ENCODE assay signal across 29 mouse cellular contexts in genomic region chr9:85767255-85767654, GRCm38 (mm10). TPM values are rescaled to one million over a fixed set of nuclear protein-coding genes. Genes with fewer than 3 reads are reported as not detected.
DNase-seq lines count a peak whose midpoint lies in the region; ATAC-seq and TF ChIP-seq lines count a peak whose summit lies in the region.
"Had no signal": no experiment of that assay in that cellular context is flagged by ENCODE, and none has a peak within 500 bp of the region (broad histone marks: within the 10 kb centered on the region; RNA-seq: fewer than 3 reads in every experiment).

No protein-coding gene starts in this region.

- H3K9me3 ChIP-seq in midbrain, embryonic 13.5 days: no peaks in the 10 kb centered on the region
- no peaks in the 10 kb centered on the region for H3K9me3 ChIP-seq in midbrain, embryonic 16.5 days (replicated peaks; ENCODE audit: control insufficient read depth, low read length, poor library complexity, severe bottlenecking)
- no peaks in the 10 kb centered on the region for H3K9me3 ChIP-seq in hindbrain, embryonic 16.5 days (ENCODE audit: control insufficient read depth, low read length)
- H3K9me3 ChIP-seq: embryonic facial prominence, embryonic 12.5 days; forebrain, embryonic 10.5 days; forebrain, embryonic 15.5 days; heart, embryonic 12.5 days; kidney, embryonic 15.5 days; limb, embryonic 13.5 days; lung, embryonic 15.5 days; midbrain, embryonic 12.5 days had no signal

- H3K4me2 ChIP-seq in midbrain, embryonic 13.5 days (replicated peaks): no peak overlapping the region
- H3K4me2 ChIP-seq in midbrain, embryonic 16.5 days (ENCODE audit: low read length): no peak overlapping the region
- no peak overlapping the region for H3K4me2 ChIP-seq in hindbrain, embryonic 16.5 days (ENCODE audit: low read length)
- H3K4me2 ChIP-seq: embryonic facial prominence, embryonic 12.5 days; forebrain, embryonic 15.5 days; heart, embryonic 12.5 days; kidney, embryonic 15.5 days; limb, embryonic 13.5 days; liver, embryonic 11.5 days; lung, embryonic 15.5 days; midbrain, embryonic 12.5 days had no signal

- no peak overlapping the region for H3K27ac ChIP-seq in midbrain, embryonic 13.5 days
- no peak overlapping the region for H3K27ac ChIP-seq in midbrain, embryonic 16.5 days (ENCODE audit: low read length)
- no peak overlapping the region for H3K27ac ChIP-seq in hindbrain, embryonic 16.5 days (ENCODE audit: low read depth, low read length)
- H3K27ac ChIP-seq: embryonic facial prominence, embryonic 12.5 days; forebrain, embryonic 10.5 days; forebrain, embryonic 15.5 days; gastrocnemius, adult 2 months; heart, adult 2 months; kidney, embryonic 15.5 days; layer of hippocampus, adult 2 months; limb, embryonic 13.5 days; lung, embryonic 15.5 days; midbrain, embryonic 12.5 days had no signal

- peak; percentile 83 for DNase-seq in MN1 (ENCODE audit: low spot score)
- DNase-seq in brain, embryonic 14.5 days (ENCODE audit: low read depth): peak; percentile 64
- DNase-seq in cerebellum, postnatal 14 days: no peak
- DNase-seq: adrenal gland, adult 2 months; adrenal gland, postnatal 36 days; cerebellum, adult 2 months; cerebellum, postnatal 25 days; gastrocnemius, adult 2 months; heart, adult 2 months; heart, postnatal 4 days; kidney, adult 11 months; kidney, postnatal 25 days; right cerebral cortex, postnatal 14 days had no signal

- no peak overlapping the region for H3K9ac ChIP-seq in midbrain, embryonic 13.5 days (replicated peaks)
- no peak overlapping the region for H3K9ac ChIP-seq in midbrain, embryonic 16.5 days (ENCODE audit: low read depth, low read length)
- H3K9ac ChIP-seq in hindbrain, embryonic 16.5 days (ENCODE audit: low read depth, low read length): no peak overlapping the region
- H3K9ac ChIP-seq: embryonic facial prominence, embryonic 12.5 days; forebrain, embryonic 15.5 days; heart, embryonic 12.5 days; kidney, embryonic 15.5 days; limb, embryonic 13.5 days; lung, embryonic 15.5 days; midbrain, embryonic 12.5 days had no signal

- no peak for TF ChIP-seq POLR2A in brain, embryonic 14.5 days (IDR thresholded peaks at IDR 0.05; ENCODE audit: borderline replicate concordance, extremely low read depth, insufficient read depth, insufficient read length, poor library complexity, severe bottlenecking)

- no peaks in the 10 kb centered on the region for H3K27me3 ChIP-seq in midbrain, embryonic 13.5 days
- no peaks in the 10 kb centered on the region for H3K27me3 ChIP-seq in midbrain, embryonic 16.5 days (ENCODE audit: control insufficient read depth, insufficient read depth, low read depth, low read length)
- H3K27me3 ChIP-seq in hindbrain, embryonic 16.5 days (replicated peaks; ENCODE audit: control insufficient read depth, insufficient read depth, low read length): no peaks in the 10 kb centered on the region
- H3K27me3 ChIP-seq: embryonic facial prominence, embryonic 12.5 days; forebrain, embryonic 15.5 days; heart, embryonic 12.5 days; kidney, embryonic 15.5 days; limb, embryonic 13.5 days; lung, embryonic 15.5 days; midbrain, embryonic 12.5 days had no signal

- no peak for TF ChIP-seq CTCF in brain, embryonic 14.5 days (IDR thresholded peaks at IDR 0.05; ENCODE audit: borderline replicate concordance, extremely low read depth, insufficient read depth, insufficient read length)

- H3K4me3 ChIP-seq in midbrain, embryonic 13.5 days (replicated peaks): no peak overlapping the region
- no peak overlapping the region for H3K4me3 ChIP-seq in midbrain, embryonic 16.5 days (ENCODE audit: low read depth, low read length)
- H3K4me3 ChIP-seq in hindbrain, embryonic 16.5 days (ENCODE audit: low read length): no peak overlapping the region
- H3K4me3 ChIP-seq: embryonic facial prominence, embryonic 12.5 days; forebrain, embryonic 10.5 days; forebrain, embryonic 15.5 days; gastrocnemius, adult 2 months; heart, adult 2 months; heart, embryonic 12.5 days; kidney, embryonic 15.5 days; layer of hippocampus, adult 2 months; limb, embryonic 13.5 days; lung, embryonic 15.5 days; midbrain, embryonic 12.5 days had no signal

- no peaks in the 10 kb centered on the region for H3K36me3 ChIP-seq in midbrain, embryonic 13.5 days
- H3K36me3 ChIP-seq in midbrain, embryonic 16.5 days (ENCODE audit: control insufficient read depth, insufficient read depth, low read length): no peaks in the 10 kb centered on the region
- no peaks in the 10 kb centered on the region for H3K36me3 ChIP-seq in hindbrain, embryonic 16.5 days (ENCODE audit: control insufficient read depth, insufficient read depth, low read length)
- H3K36me3 ChIP-seq: embryonic facial prominence, embryonic 12.5 days; forebrain, embryonic 10.5 days; forebrain, embryonic 15.5 days; heart, embryonic 12.5 days; kidney, embryonic 15.5 days; limb, embryonic 13.5 days; lung, embryonic 15.5 days; midbrain, embryonic 12.5 days had no signal

- 85% methylated on average over 2 of the region's 2 CpGs for WGBS in midbrain, embryonic 13.5 days
- WGBS in midbrain, embryonic 16.5 days: 74% methylated on average over 2 of the region's 2 CpGs
- 72% methylated on average over 2 of the region's 2 CpGs for WGBS in hindbrain, embryonic 16.5 days

- H3K4me1 ChIP-seq in midbrain, embryonic 13.5 days (replicated peaks): no peaks in the 10 kb centered on the region
- H3K4me1 ChIP-seq in midbrain, embryonic 16.5 days (ENCODE audit: control insufficient read depth, insufficient read depth, low read length): no peaks in the 10 kb centered on the region
- H3K4me1 ChIP-seq in hindbrain, embryonic 16.5 days (ENCODE audit: control insufficient read depth, insufficient read depth, low read depth, low read length): no peaks in the 10 kb centered on the region
- H3K4me1 ChIP-seq: embryonic facial prominence, embryonic 12.5 days; forebrain, embryonic 10.5 days; forebrain, embryonic 15.5 days; heart, embryonic 12.5 days; kidney, embryonic 15.5 days; limb, embryonic 13.5 days; midbrain, embryonic 12.5 days had no signal

- peak; percentile 56; the same call in 1 of the 2 replicates for ATAC-seq in midbrain, embryonic 13.5 days
- ATAC-seq in midbrain, embryonic 16.5 days: no peak
- ATAC-seq in hindbrain, embryonic 16.5 days: peak; percentile 50; the same call in 1 of the 2 replicates
- ATAC-seq in frontal cortex, adult (ENCODE audit: low TSS enrichment): no peak
- ATAC-seq: CD4-positive, CD25-positive, alpha-beta regulatory T cell, adult 4 months; forebrain, embryonic 15.5 days; inflammation-experienced regulatory T-cells, adult 6 months had no signal

RNA-seq across cellular contexts. Expression of gene Ibtk, which starts 18.1 kb away (rescaled TPM):
- polyA plus RNA-seq in midbrain, embryonic 13.5 days (2015; fragmentation: Nextera tagmentation; extraction: Ambion mirVana): 34.5 and 36.3 TPM in 2 replicates
- polyA plus RNA-seq in midbrain, embryonic 16.5 days (2015; fragmentation: Nextera tagmentation; extraction: Ambion mirVana): 28.4 and 31.8 TPM in 2 replicates
- 17.5 and 22.5 TPM in 2 replicates for polyA plus RNA-seq in brain, embryonic 14.5 days (2012; rRNA removed)
- polyA plus RNA-seq in hindbrain, embryonic 16.5 days (2015; fragmentation: Nextera tagmentation; extraction: Ambion mirVana): 21.0 and 24.3 TPM in 2 replicates

Comparison
In these comparisons a context has a peak if more than half of its experiments do, and no peak if none do; other contexts are left out.
1. ATAC-seq: peak in midbrain, embryonic 13.5 days (single experiment) and hindbrain, embryonic 16.5 days (single experiment); none in midbrain, embryonic 16.5 days (single experiment) and frontal cortex, adult (single experiment).
2. DNase-seq: peak in MN1 (single experiment) and brain, embryonic 14.5 days (single experiment); none in cerebellum, postnatal 14 days (0 of 2).